33 mouse cellular contexts compared by ENCODE assay signal in the genomic region with DNA sequence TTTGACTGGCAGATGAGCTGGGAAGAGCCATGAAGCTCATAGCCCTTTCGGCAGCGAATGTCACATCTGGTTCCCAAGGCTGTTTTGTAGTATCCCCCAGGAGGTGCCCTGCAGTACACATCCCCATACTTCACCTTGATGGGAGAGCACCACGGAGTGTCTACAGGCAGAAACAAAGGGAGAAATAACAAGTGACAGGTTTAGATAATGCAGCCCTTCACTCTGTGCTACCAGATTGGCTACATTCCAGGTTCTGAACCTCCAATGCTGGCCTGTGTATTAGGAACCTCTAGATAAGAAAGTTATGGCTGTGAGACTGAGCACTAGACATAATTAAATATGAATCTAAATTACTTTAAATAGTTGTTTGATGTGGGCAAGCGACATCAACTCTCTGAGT. TPM values are rescaled to one million over a fixed set of nuclear protein-coding genes. Genes with fewer than 3 reads are reported as not detected.
"Had no signal": no experiment of that assay in that cellular context is flagged by ENCODE, and none has a peak within 500 bp of the region (broad histone marks: within the 10 kb centered on the region; RNA-seq: fewer than 3 reads in every experiment).

No protein-coding gene starts in this region.

- H3K9ac ChIP-seq: limb, embryonic 12.5 days; limb, embryonic 13.5 days; limb, embryonic 15.5 days; liver, embryonic 12.5 days; liver, embryonic 13.5 days; liver, embryonic 14.5 days; liver, embryonic 15.5 days; liver, postnatal 0 days; lung, embryonic 14.5 days; lung, embryonic 15.5 days; midbrain, embryonic 12.5 days; midbrain, embryonic 13.5 days; midbrain, embryonic 15.5 days had no signal

- H3K9me3 ChIP-seq: limb, embryonic 10.5 days; limb, embryonic 12.5 days; limb, embryonic 13.5 days; limb, embryonic 15.5 days; liver, embryonic 12.5 days; liver, embryonic 13.5 days; liver, embryonic 15.5 days; lung, embryonic 15.5 days; megakaryocyte, embryonic 14.5 days; midbrain, embryonic 10.5 days; midbrain, embryonic 12.5 days; midbrain, embryonic 13.5 days; midbrain, embryonic 15.5 days had no signal

- H3K4me2 ChIP-seq: limb, embryonic 12.5 days; limb, embryonic 13.5 days; limb, embryonic 15.5 days; liver, embryonic 11.5 days; liver, embryonic 12.5 days; liver, embryonic 13.5 days; liver, embryonic 15.5 days; lung, embryonic 14.5 days; lung, embryonic 15.5 days; midbrain, embryonic 11.5 days; midbrain, embryonic 12.5 days; midbrain, embryonic 13.5 days; midbrain, embryonic 15.5 days had no signal

- H3K4me1 ChIP-seq: limb, embryonic 10.5 days; limb, embryonic 12.5 days; limb, embryonic 13.5 days; limb, embryonic 15.5 days; liver, embryonic 12.5 days; liver, embryonic 13.5 days; liver, embryonic 15.5 days; lung, embryonic 15.5 days; megakaryocyte, embryonic 14.5 days; midbrain, embryonic 10.5 days; midbrain, embryonic 12.5 days; midbrain, embryonic 13.5 days; midbrain, embryonic 15.5 days had no signal

- H3K36me3 ChIP-seq: limb, embryonic 10.5 days; limb, embryonic 12.5 days; limb, embryonic 13.5 days; limb, embryonic 15.5 days; liver, embryonic 12.5 days; liver, embryonic 13.5 days; liver, embryonic 15.5 days; lung, embryonic 15.5 days; midbrain, embryonic 10.5 days; midbrain, embryonic 12.5 days; midbrain, embryonic 13.5 days; midbrain, embryonic 15.5 days had no signal

- H3K27me3 ChIP-seq: limb, embryonic 12.5 days; limb, embryonic 13.5 days; limb, embryonic 15.5 days; liver, embryonic 12.5 days; liver, embryonic 13.5 days; liver, embryonic 15.5 days; lung, embryonic 15.5 days; midbrain, embryonic 12.5 days; midbrain, embryonic 13.5 days; midbrain, embryonic 15.5 days had no signal

- H3K27ac ChIP-seq: left cerebral cortex, adult 2 months; limb, embryonic 10.5 days; limb, embryonic 12.5 days; limb, embryonic 13.5 days; limb, embryonic 15.5 days; liver, embryonic 12.5 days; liver, embryonic 13.5 days; liver, embryonic 14.5 days; liver, embryonic 15.5 days; lung, embryonic 15.5 days; macrophage; midbrain, embryonic 10.5 days; midbrain, embryonic 12.5 days; midbrain, embryonic 13.5 days; midbrain, embryonic 15.5 days had no signal

- H3K4me3 ChIP-seq: left cerebral cortex, adult 2 months; limb, embryonic 10.5 days; limb, embryonic 12.5 days; limb, embryonic 13.5 days; limb, embryonic 15.5 days; liver, embryonic 12.5 days; liver, embryonic 13.5 days; liver, embryonic 15.5 days; lung, embryonic 15.5 days; megakaryocyte, embryonic 14.5 days; midbrain, embryonic 10.5 days; midbrain, embryonic 12.5 days; midbrain, embryonic 13.5 days; midbrain, embryonic 15.5 days; myocyte had no signal

- DNase-seq: left cerebral cortex, postnatal 4 days; liver; liver, embryonic 13.5 days; liver, postnatal 0 days; lung, adult 18-20 months; lung, adult 2 months; lung, embryonic 14.5 days; lung, postnatal 10 days; lung, postnatal 14 days; lung, postnatal 36 days; lung, postnatal 4 days; midbrain, embryonic 14.5 days had no signal

- ATAC-seq: liver, embryonic 12.5 days; liver, postnatal 0 days; lung, postnatal 0 days; midbrain, embryonic 13.5 days; midbrain, embryonic 15.5 days; midbrain, embryonic 16.5 days had no signal

RNA-seq across cellular contexts. Expression of gene Srpx, which starts 48.1 kb away (rescaled TPM):
- total RNA-seq: monocyte, adult 5-6 weeks had no signal
- polyA plus RNA-seq: macrophage had no signal
